Mouse (Mus musculus) lung, adult 2 months (tissue): Measurements from ENCODE around the gene Cst13. TPM values are rescaled to one million over a fixed set of nuclear protein-coding genes. Genes with fewer than 3 reads are reported as not detected.
A peak's percentile ranks its signal among the peaks of the same experiment; 100 is the strongest.

Experiments
- DNase-seq: peaks from one replicate; pipeline ENCODE4 v3.0.0; 2022
- H3K4me1 ChIP-seq: fragments of 200-500 bp; 2 replicates; pipeline ENCODE4 v1.6.1; 2011; ENCODE audit warnings: low read length; ENCODE audit not compliant: control insufficient read depth, insufficient read depth
- H3K4me3 ChIP-seq: fragments of 200-500 bp; replicated peaks from 2 replicates; pipeline ENCODE3; 2011; ENCODE audit warnings: low read depth, mild to moderate bottlenecking, control low read depth, low read length; ENCODE audit errors: extremely low read depth
- CTCF ChIP-seq: fragments of 200-500 bp; IDR thresholded peaks from 2 replicates; pipeline ENCODE4 v1.5.1; 2011; ENCODE audit warnings: mild to moderate bottlenecking, low read length, control low read depth; ENCODE audit not compliant: insufficient read depth
- POLR2A ChIP-seq: fragments of 200-500 bp; IDR thresholded peaks from 2 replicates; pipeline ENCODE4 v1.6.1; 2011; ENCODE audit warnings: low read depth, mild to moderate bottlenecking, control low read depth, low read length, borderline replicate concordance; ENCODE audit errors: extremely low read depth
- WGBS: fragments of 180-500 bp; shearing (Covaris S2); methylation state at CpG from one replicate; pipeline ENCODE4 v1.1.7; 2018; 5-methylcytosine and 5-hydroxymethylcytosine counted together
- polyA plus RNA-seq: library from polyadenylated mRNA; depleted of rRNA; stranded (reverse); fragments of >200 nt; gene quantifications from 2 replicates; pipeline ENCODE4 v1.2.3, GENCODE M21; 2012; rRNA removed

The Cst13 gene
- polyA plus RNA-seq, 1 experiment, result not detected

GRCm38 (mm10) chr2:148872860-148873259, 53.0 kb downstream of the Cst13 start:
- no peak for DNase-seq
- TF ChIP-seq POLR2A, result no peak
- 33% methylated on average over 4 of the region's 4 CpGs for WGBS
- peak overlapping the region; percentile 88 for H3K4me3 ChIP-seq
- peaks cover 21% of the 10 kb centered on the region for H3K4me1 ChIP-seq

GRCm38 (mm10) chr2:148874224-148874616, 54.3 kb downstream of the Cst13 start:
- whole genome bisulfite sequencing, result 8% methylated on average over 3 of the region's 3 CpGs
- H3K4me3 ChIP-seq, result peak overlapping the region; percentile 88
- peaks cover 29% of the 10 kb centered on the region for H3K4me1 ChIP-seq
- TF ChIP-seq CTCF, result no peak
- no peak for TF ChIP-seq POLR2A
- no peak for DNase-seq

- Histone ChIP-seq H3K4me1 (peaks cover 33% of the 10 kb centered on the region), H3K4me3 (peak overlapping the region; percentile 88)
- under 1% methylated on average over 34 of the region's 34 CpGs for WGBS
- peak; percentile 23 for DNase-seq
- no peak for TF ChIP-seq POLR2A
- no peak for TF ChIP-seq CTCF
These were observed 54.9 kb downstream of the Cst13 start for GRCm38 (mm10) chr2:148874617-148875334.

- TF ChIP-seq CTCF, result no peak
- TF ChIP-seq POLR2A, result peak; percentile 96
- DNase-seq, result peak; percentile 93
- 0% methylated on average over 19 of the region's 19 CpGs for WGBS
- peak within 1 kb of the TSS; percentile 88 for H3K4me3 ChIP-seq
- peaks cover 33% of the 10 kb centered on the region for H3K4me1 ChIP-seq
These were observed 55.5 kb downstream of the Cst13 start, which contains the start of gene Cst3 for GRCm38 (mm10) chr2:148875335-148875811. Cst3 (minus strand) TSS chr2:148875692.

GRCm38 (mm10) chr2:148877016-148877770, 57.3 kb downstream of the Cst13 start:
- Histone ChIP-seq H3K4me3 (no peak overlapping the region), H3K4me1 (peaks cover 32% of the 10 kb centered on the region)
- no peak for TF ChIP-seq CTCF
- no peak for TF ChIP-seq POLR2A
- no peak for DNase-seq
- WGBS, result 19% methylated on average over 3 of the region's 3 CpGs

- DNase-seq, result no peak
These were observed 58.8 kb downstream of the Cst13 start for GRCm38 (mm10) chr2:148878641-148879130.

GRCm38 (mm10) chr2:148879199-148879598, 59.3 kb downstream of the Cst13 start:
- 31% methylated on average over 1 of the region's 1 CpGs for WGBS
- H3K4me3 ChIP-seq, result no peak overlapping the region
- H3K4me1 ChIP-seq, result peaks cover 30% of the 10 kb centered on the region
- no peak for TF ChIP-seq CTCF
- peak; percentile 31; the same call in 1 of the 2 replicates for TF ChIP-seq POLR2A
- DNase-seq, result no peak

More at GRCm38 (mm10) chr2:148878641-148879130, 58.8 kb downstream of the Cst13 start:
- 9% methylated on average over 2 of the region's 2 CpGs for WGBS
- TF ChIP-seq CTCF (no peak), POLR2A (no peak)
- Histone ChIP-seq H3K4me1 (peaks cover 31% of the 10 kb centered on the region), H3K4me3 (no peak overlapping the region)

Other genes with a start within 250 kb of the Cst13 start
- 15.6 and 19.6 TPM in 2 replicates for gene Nxt1, start 147.5 kb upstream of the Cst13 start, polyA plus RNA-seq
- 10.3 and 10.7 TPM in 2 replicates for gene Gzf1, start 139.1 kb upstream of the Cst13 start, polyA plus RNA-seq
- gene Napb, start 87.6 kb upstream of the Cst13 start, polyA plus RNA-seq, result 0.69 and 1.1 TPM in 2 replicates
- gene Cstl1, start 69.7 kb upstream of the Cst13 start, polyA plus RNA-seq, result not detected in 2 replicates
- not detected in 2 replicates for gene Cst11, start 48.6 kb upstream of the Cst13 start, polyA plus RNA-seq
- gene 8030411F24Rik, start 38.1 kb upstream of the Cst13 start, polyA plus RNA-seq, result not detected in 2 replicates
- not detected in 2 replicates for gene Cst12, start 30.7 kb upstream of the Cst13 start, polyA plus RNA-seq
- 3.3 and 4.6 TPM in 2 replicates for gene Cst8, start 21.3 kb upstream of the Cst13 start, polyA plus RNA-seq
- gene Cst9, start 15.1 kb downstream of the Cst13 start, polyA plus RNA-seq, result 0.20 TPM in 1 of 2 replicates, not detected in the other
- 12.7 and 19.1 TPM in 2 replicates for gene 9230104L09Rik, start 45.0 kb downstream of the Cst13 start, polyA plus RNA-seq
- 1,892 and 2,105 TPM in 2 replicates for gene Cst3, start 55.6 kb downstream of the Cst13 start, polyA plus RNA-seq
- not detected in 2 replicates for gene Gm1330, start 183.2 kb downstream of the Cst13 start, polyA plus RNA-seq
- gene Gm10750, start 197.2 kb downstream of the Cst13 start, polyA plus RNA-seq, result not detected in 2 replicates